Mouse (Mus musculus) forebrain, embryonic 10.5 days (tissue): Measurements from ENCODE around the gene Adat2. TPM values are rescaled to one million over a fixed set of nuclear protein-coding genes. Genes with fewer than 3 reads are reported as not detected.

Experiments
- polyA plus RNA-seq: library from polyadenylated mRNA; unstranded; fragments of >200 nt; fragmentation: Nextera tagmentation; extraction: Ambion mirVana; gene quantifications from 2 replicates; pipeline ENCODE4 v1.2.1, GENCODE M21; 2016

Adat2 gene
- polyA plus RNA-seq, 1 experiment from 2014 or later = 6.0 TPM

Other genes starting within 250 kb of the Adat2 start
- 13.4 and 14.2 TPM in 2 replicates for gene Phactr2, start 78.5 kb upstream of the Adat2 start, polyA plus RNA-seq
- gene Fuca2, start 53.4 kb upstream of the Adat2 start, polyA plus RNA-seq = 23.7 and 25.3 TPM in 2 replicates
- 16.3 and 18.5 TPM in 2 replicates for gene Pex3, start 248 bp downstream of the Adat2 start, polyA plus RNA-seq